9 mouse cellular contexts compared by ENCODE assay signal in the genomic region with DNA sequence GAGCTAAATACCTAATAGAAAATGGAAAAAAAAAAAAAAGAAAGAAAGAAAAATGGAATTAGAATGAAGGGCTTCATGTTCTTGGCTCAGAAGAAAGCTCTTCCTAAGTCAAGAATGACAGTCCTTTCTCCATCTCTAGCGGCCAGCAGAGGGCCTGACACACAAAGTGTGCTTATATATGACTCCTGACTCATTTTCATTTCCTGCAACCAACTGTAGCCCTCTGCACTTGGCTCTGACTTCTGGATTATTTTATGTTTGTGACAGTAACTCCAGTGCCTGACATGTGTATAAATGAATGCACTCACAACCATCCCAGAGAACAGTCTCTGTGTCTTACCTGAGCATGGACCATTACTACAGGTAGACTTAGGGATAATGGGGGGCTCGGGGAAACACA. TPM values are rescaled to one million over a fixed set of nuclear protein-coding genes. Genes with fewer than 3 reads are reported as not detected.
A peak's percentile ranks its signal among the peaks of the same experiment; 100 is the strongest.
DNase-seq lines count a peak whose midpoint lies in the region; ATAC-seq and TF ChIP-seq lines count a peak whose summit lies in the region.
"Had no signal": no experiment of that assay in that cellular context is flagged by ENCODE, and none has a peak within 500 bp of the region (broad histone marks: within the 10 kb centered on the region; RNA-seq: fewer than 3 reads in every experiment).

No protein-coding gene starts in this region.

- TF ChIP-seq CTCF in lung, embryonic 14.5 days (IDR thresholded peaks at IDR 0.05; ENCODE audit: low read depth): peak; percentile 51

- no peak overlapping the region for H3K9ac ChIP-seq in lung, embryonic 14.5 days
- H3K9ac ChIP-seq: heart, embryonic 15.5 days had no signal

- no peaks in the 10 kb centered on the region for H3K36me3 ChIP-seq in lung, embryonic 14.5 days (ENCODE audit: insufficient read depth)
- no peaks in the 10 kb centered on the region for H3K36me3 ChIP-seq in megakaryocyte, embryonic 14.5 days (replicated peaks; ENCODE audit: low read length)
- H3K36me3 ChIP-seq: heart, embryonic 15.5 days had no signal

- H3K4me1 ChIP-seq in lung, embryonic 14.5 days (ENCODE audit: insufficient read depth): no peaks in the 10 kb centered on the region
- peaks cover 38% of the 10 kb centered on the region for H3K4me1 ChIP-seq in megakaryocyte, embryonic 14.5 days

- no peaks in the 10 kb centered on the region for H3K9me3 ChIP-seq in lung, embryonic 14.5 days (ENCODE audit: low read depth, low read length)
- no peaks in the 10 kb centered on the region for H3K9me3 ChIP-seq in megakaryocyte, embryonic 14.5 days
- H3K9me3 ChIP-seq: heart, embryonic 15.5 days had no signal

- H3K4me2 ChIP-seq in lung, embryonic 14.5 days: no peak overlapping the region

- ATAC-seq in lung, embryonic 14.5 days (ENCODE audit: insufficient read depth): no peak
- no peak for ATAC-seq in erythroblast, adult 5-6 weeks (replicated peaks; ENCODE audit: low FRiP score, poor library complexity, severe bottlenecking)

- DNase-seq in adrenal gland, adult 2 months: peak; percentile 35
- no peak for DNase-seq in adrenal gland, adult 18-20 months (ENCODE audit: low spot score in 2 of 2)
- DNase-seq in lung, embryonic 14.5 days: peak; percentile 67
- DNase-seq in lung, postnatal 25 days (ENCODE audit: low spot score): no peak
- DNase-seq in brain, adult 2 months (ENCODE audit: low read depth, low spot score): peak; percentile 50
- DNase-seq in cerebellum, adult 18-20 months: no peak

- H3K27me3 ChIP-seq in lung, embryonic 14.5 days (ENCODE audit: insufficient read depth, low read length): peaks cover 14% of the 10 kb centered on the region; the same call in 1 of the 2 replicates
- peaks cover 28% of the 10 kb centered on the region for H3K27me3 ChIP-seq in megakaryocyte, embryonic 14.5 days (replicated peaks)

- 38% methylated on average over 2 of the region's 2 CpGs for WGBS in lung, embryonic 14.5 days

- H3K4me3 ChIP-seq in lung, embryonic 14.5 days (ENCODE audit: low read depth, low read length): no peak overlapping the region
- H3K4me3 ChIP-seq in megakaryocyte, embryonic 14.5 days (replicated peaks): peak overlapping the region; percentile 74

- no peak overlapping the region for H3K27ac ChIP-seq in lung, embryonic 14.5 days (ENCODE audit: low read depth)
- H3K27ac ChIP-seq: heart, embryonic 15.5 days had no signal

RNA-seq across cellular contexts. Expression of gene Prrg4, which starts 2.0 kb away (rescaled TPM):
- total RNA-seq in adrenal gland, adult 2 months (2021): 1 to 10 TPM; 4.1 to 9.6 TPM
- polyA plus RNA-seq in adrenal gland, adult 2 months (2012; rRNA removed): 1.1 and 1.3 TPM in 2 replicates
- 10 to 100 TPM in 1 of 2 experiments, 1 to 10 TPM in 1; 4.2 to 29.0 TPM for total RNA-seq in adrenal gland, adult 18-20 months (2021)
- polyA plus RNA-seq in lung, embryonic 14.5 days (2014; fragmentation: Nextera tagmentation; extraction: Ambion mirVana): 2.3 and 3.9 TPM in 2 replicates
- 0.35 TPM in 1 of 2 replicates, not detected in the other for polyA plus RNA-seq in megakaryocyte, embryonic 14.5 days (2012; ENCODE audit: insufficient read depth, low replicate concordance)
- 0.84 TPM in 1 of 2 replicates, not detected in the other for total RNA-seq in erythroblast, adult 5-6 weeks (2015; ENCODE audit: low replicate concordance)
- not detected in 2 replicates for total RNA-seq in erythroblast, adult 5-6 weeks (2017; ENCODE audit: low replicate concordance)

RNA-seq across cellular contexts. Expression of gene Ccdc73, which starts 20.0 kb away (rescaled TPM):
- 1 to 10 TPM; 5.3 to 6.9 TPM for total RNA-seq in adrenal gland, adult 2 months (2021)
- polyA plus RNA-seq in adrenal gland, adult 2 months (2012; rRNA removed): 0.49 and 1.2 TPM in 2 replicates
- 1 to 10 TPM; 6.0 to 8.6 TPM for total RNA-seq in adrenal gland, adult 18-20 months (2021)
- polyA plus RNA-seq in lung, embryonic 14.5 days (2014; fragmentation: Nextera tagmentation; extraction: Ambion mirVana): 5.7 and 5.8 TPM in 2 replicates
- not detected in 2 replicates for polyA plus RNA-seq in megakaryocyte, embryonic 14.5 days (2012; ENCODE audit: insufficient read depth, low replicate concordance)
- 4.8 and 31.3 TPM in 2 replicates for total RNA-seq in erythroblast, adult 5-6 weeks (2015; ENCODE audit: low replicate concordance)
- 5.7 and 14.6 TPM in 2 replicates for total RNA-seq in erythroblast, adult 5-6 weeks (2017; ENCODE audit: low replicate concordance)

RNA-seq across cellular contexts. Expression of gene Qser1, which starts 31.1 kb away (rescaled TPM):
- total RNA-seq in adrenal gland, adult 2 months (2021): 10 to 100 TPM; 19.1 to 29.0 TPM
- polyA plus RNA-seq in adrenal gland, adult 2 months (2012; rRNA removed): 3.0 and 3.6 TPM in 2 replicates
- total RNA-seq in adrenal gland, adult 18-20 months (2021): 10 to 100 TPM; 20.4 to 21.6 TPM
- 18.0 and 18.6 TPM in 2 replicates for polyA plus RNA-seq in lung, embryonic 14.5 days (2014; fragmentation: Nextera tagmentation; extraction: Ambion mirVana)
- 0.15 TPM in 1 of 2 replicates, not detected in the other for polyA plus RNA-seq in megakaryocyte, embryonic 14.5 days (2012; ENCODE audit: insufficient read depth, low replicate concordance)
- total RNA-seq in erythroblast, adult 5-6 weeks (2015; ENCODE audit: low replicate concordance): 4.2 and 9.6 TPM in 2 replicates
- total RNA-seq in erythroblast, adult 5-6 weeks (2017; ENCODE audit: low replicate concordance): 1.5 and 1.8 TPM in 2 replicates

Comparison
In these comparisons a context has a peak if more than half of its experiments do, and no peak if none do; other contexts are left out.
1. DNase-seq: peak in adrenal gland, adult 2 months (single experiment), lung, embryonic 14.5 days (single experiment) and brain, adult 2 months (single experiment); none in adrenal gland, adult 18-20 months (0 of 2), lung, postnatal 25 days (single experiment) and cerebellum, adult 18-20 months (0 of 2).